Comparison of ENCODE assay signal across 10 mouse cellular contexts in the genomic region with DNA sequence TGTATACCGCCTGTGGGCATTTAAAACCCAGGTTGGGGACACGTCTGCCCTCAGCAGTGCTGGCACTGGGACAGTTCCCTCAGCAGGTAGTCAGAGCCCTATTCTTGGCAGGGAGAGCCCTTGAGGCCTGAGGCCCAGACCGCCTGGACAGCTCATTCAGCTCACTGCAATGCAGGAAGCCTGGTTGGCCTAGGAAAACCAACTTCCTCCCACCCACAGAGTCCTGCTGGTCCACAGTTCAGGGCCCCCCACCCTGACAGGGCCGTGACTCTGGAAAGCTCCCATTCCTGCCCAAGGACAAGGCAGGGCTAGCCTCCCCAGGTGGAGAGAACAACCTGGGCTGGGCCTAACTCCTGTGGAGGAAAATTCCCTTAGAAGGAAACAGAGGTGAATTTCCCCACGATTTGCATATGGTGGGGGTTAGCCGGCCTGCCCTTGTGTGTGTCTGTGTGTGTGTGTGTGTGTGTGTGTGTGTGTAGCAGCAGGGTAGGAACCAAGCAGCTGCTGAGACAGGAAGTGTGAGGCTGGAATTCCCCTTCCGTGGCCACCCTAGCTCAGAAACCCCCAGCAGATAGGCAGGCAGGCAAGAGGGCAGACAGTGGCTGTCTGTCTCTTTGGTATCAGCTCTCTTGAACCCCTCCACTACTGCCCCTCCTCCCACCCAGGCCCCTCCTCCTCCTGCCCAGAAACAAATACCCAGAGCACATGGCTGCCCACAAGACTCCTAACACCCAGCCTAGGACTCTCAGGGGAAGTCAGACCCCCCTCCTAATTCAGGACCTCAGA. TPM values are rescaled to one million over a fixed set of nuclear protein-coding genes. Genes with fewer than 3 reads are reported as not detected.
DNase-seq lines count a peak whose midpoint lies in the region; ATAC-seq lines count a peak whose summit lies in the region.
"Had no signal": no experiment of that assay in that cellular context is flagged by ENCODE, and none has a peak within 500 bp of the region (broad histone marks: within the 10 kb centered on the region; RNA-seq: fewer than 3 reads in every experiment).

No protein-coding gene starts in this region.

- intact Hi-C loops in left cerebral cortex, postnatal 4 days (cut with DNase I): no loop called here

- H3K27me3 ChIP-seq in kidney, embryonic 15.5 days: peaks cover 19% of the 10 kb centered on the region; the same call in 1 of the 2 replicates
- peaks cover 8% of the 10 kb centered on the region; the same call in 1 of the 2 replicates for H3K27me3 ChIP-seq in hindbrain, embryonic 11.5 days (ENCODE audit: control insufficient read depth, insufficient read depth, low read length)

- H3K9me3 ChIP-seq in kidney, embryonic 15.5 days (replicated peaks): no peaks in the 10 kb centered on the region
- no peaks in the 10 kb centered on the region for H3K9me3 ChIP-seq in hindbrain, embryonic 11.5 days (ENCODE audit: control insufficient read depth, low read length)
- H3K9me3 ChIP-seq: G1E; hindbrain, embryonic 15.5 days had no signal

- no peak overlapping the region for H3K9ac ChIP-seq in kidney, embryonic 15.5 days
- no peak overlapping the region for H3K9ac ChIP-seq in hindbrain, embryonic 11.5 days (ENCODE audit: low read depth, low read length)
- H3K9ac ChIP-seq: hindbrain, embryonic 15.5 days had no signal

- DNase-seq in adrenal gland, adult 2 months: peak; percentile 62
- no peak for DNase-seq in adrenal gland, adult 18-20 months (ENCODE audit: low spot score in 2 of 2)
- DNase-seq in adrenal gland, postnatal 36 days: peak; percentile 49 to 52
- peak; percentile 90 for DNase-seq in naive thymus-derived CD4-positive, alpha-beta T cell, adult 2 months (ENCODE audit: low read depth)
- DNase-seq in left cerebral cortex, postnatal 4 days: no peak
- DNase-seq in hindbrain, embryonic 11.5 days (ENCODE audit: low spot score): no peak
- DNase-seq in cerebellum, postnatal 14 days: no peak

- H3K27ac ChIP-seq in kidney, embryonic 15.5 days: 0 out of 2 replicates have a peak overlapping the region, but pooled peaks have one; percentile 48
- no peak overlapping the region for H3K27ac ChIP-seq in hindbrain, embryonic 11.5 days (ENCODE audit: low read depth, low read length)
- H3K27ac ChIP-seq: hindbrain, embryonic 15.5 days had no signal

- 53% methylated on average over 7 of the region's 7 CpGs for whole genome bisulfite sequencing in kidney, embryonic 15.5 days
- WGBS in hindbrain, embryonic 11.5 days: 51% methylated on average over 7 of the region's 7 CpGs

- H3K4me2 ChIP-seq in kidney, embryonic 15.5 days: no peak overlapping the region
- H3K4me2 ChIP-seq in hindbrain, embryonic 11.5 days (replicated peaks; ENCODE audit: low read depth, low read length): no peak overlapping the region
- H3K4me2 ChIP-seq: hindbrain, embryonic 15.5 days had no signal

- ATAC-seq in kidney, embryonic 15.5 days (replicated peaks; ENCODE audit: low FRiP score): no peak
- ATAC-seq in hindbrain, embryonic 11.5 days (ENCODE audit: low FRiP score): no peak

- peaks cover 7% of the 10 kb centered on the region; the same call in 1 of the 2 replicates for H3K36me3 ChIP-seq in kidney, embryonic 15.5 days
- no peaks in the 10 kb centered on the region for H3K36me3 ChIP-seq in hindbrain, embryonic 11.5 days (ENCODE audit: control insufficient read depth, insufficient read depth, low read length)
- H3K36me3 ChIP-seq: hindbrain, embryonic 15.5 days had no signal

- peaks cover 53% of the 10 kb centered on the region for H3K4me1 ChIP-seq in kidney, embryonic 15.5 days
- peaks cover 9% of the 10 kb centered on the region for H3K4me1 ChIP-seq in hindbrain, embryonic 11.5 days (replicated peaks; ENCODE audit: control insufficient read depth, insufficient read depth, low read length)

- H3K4me3 ChIP-seq in kidney, embryonic 15.5 days (replicated peaks): no peak overlapping the region
- H3K4me3 ChIP-seq in hindbrain, embryonic 11.5 days (ENCODE audit: low read depth, low read length): no peak overlapping the region
- H3K4me3 ChIP-seq: hindbrain, embryonic 15.5 days had no signal

RNA-seq across cellular contexts. Expression of gene Zc3h12a, which starts 3.0 kb away (rescaled TPM):
- 1 to 10 TPM; 6.0 to 7.0 TPM for total RNA-seq in adrenal gland, adult 2 months (2021)
- 7.8 and 8.9 TPM in 2 replicates for polyA plus RNA-seq in adrenal gland, adult 2 months (2012; rRNA removed)
- total RNA-seq in adrenal gland, adult 18-20 months (2021): 1 to 10 TPM; 4.1 to 6.5 TPM
- total RNA-seq in adrenal gland, postnatal 36 days (2021): 1 to 10 TPM; 5.8 to 7.6 TPM
- polyA plus RNA-seq in kidney, embryonic 15.5 days (2015; fragmentation: Nextera tagmentation; extraction: Ambion mirVana): 0.33 and 0.44 TPM in 2 replicates
- under 1 TPM; 0.58 to 0.60 TPM for total RNA-seq in left cerebral cortex, postnatal 4 days (2021)
- polyA plus RNA-seq in hindbrain, embryonic 11.5 days (2014; fragmentation: Nextera tagmentation; extraction: Ambion mirVana): 0.29 and 0.78 TPM in 2 replicates

RNA-seq across cellular contexts. Expression of gene Meaf6, which starts 39.7 kb away (rescaled TPM):
- 10 to 100 TPM; 29.9 to 30.6 TPM for total RNA-seq in adrenal gland, adult 2 months (2021)
- 4.3 and 6.4 TPM in 2 replicates for polyA plus RNA-seq in adrenal gland, adult 2 months (2012; rRNA removed)
- 10 to 100 TPM; 24.0 to 29.2 TPM for total RNA-seq in adrenal gland, adult 18-20 months (2021)
- total RNA-seq in adrenal gland, postnatal 36 days (2021): 10 to 100 TPM; 30.3 to 36.2 TPM
- polyA plus RNA-seq in kidney, embryonic 15.5 days (2015; fragmentation: Nextera tagmentation; extraction: Ambion mirVana): 64.1 and 67.8 TPM in 2 replicates
- 100 to 1,000 TPM; 150 to 165 TPM for total RNA-seq in left cerebral cortex, postnatal 4 days (2021)
- 122 and 131 TPM in 2 replicates for polyA plus RNA-seq in hindbrain, embryonic 11.5 days (2014; fragmentation: Nextera tagmentation; extraction: Ambion mirVana)

RNA-seq across cellular contexts. Expression of gene Snip1, which starts 58.1 kb away (rescaled TPM):
- total RNA-seq in adrenal gland, adult 2 months (2021): 10 to 100 TPM; 18.3 to 19.3 TPM
- polyA plus RNA-seq in adrenal gland, adult 2 months (2012; rRNA removed): 6.1 TPM in 2 replicates
- total RNA-seq in adrenal gland, adult 18-20 months (2021): 10 to 100 TPM; 16.9 to 20.7 TPM
- total RNA-seq in adrenal gland, postnatal 36 days (2021): 10 to 100 TPM; 18.3 to 20.0 TPM
- polyA plus RNA-seq in kidney, embryonic 15.5 days (2015; fragmentation: Nextera tagmentation; extraction: Ambion mirVana): 29.0 and 31.0 TPM in 2 replicates
- total RNA-seq in left cerebral cortex, postnatal 4 days (2021): 10 to 100 TPM; 16.6 to 17.4 TPM
- 37.7 and 37.9 TPM in 2 replicates for polyA plus RNA-seq in hindbrain, embryonic 11.5 days (2014; fragmentation: Nextera tagmentation; extraction: Ambion mirVana)

RNA-seq across cellular contexts. Expression of gene Dnali1, which starts 59.1 kb away (rescaled TPM):
- total RNA-seq in adrenal gland, adult 2 months (2021): not detected
- 0.06 TPM in 1 of 2 replicates, not detected in the other for polyA plus RNA-seq in adrenal gland, adult 2 months (2012; rRNA removed)
- not detected for total RNA-seq in adrenal gland, adult 18-20 months (2021)
- not detected for total RNA-seq in adrenal gland, postnatal 36 days (2021)
- polyA plus RNA-seq in kidney, embryonic 15.5 days (2015; fragmentation: Nextera tagmentation; extraction: Ambion mirVana): not detected in 2 replicates
- under 1 TPM; 0.80 to 0.91 TPM for total RNA-seq in left cerebral cortex, postnatal 4 days (2021)
- 0.64 and 0.91 TPM in 2 replicates for polyA plus RNA-seq in hindbrain, embryonic 11.5 days (2014; fragmentation: Nextera tagmentation; extraction: Ambion mirVana)

Comparison
In these comparisons a context has a peak if more than half of its experiments do, and no peak if none do; other contexts are left out.
1. DNase-seq: peak in adrenal gland, adult 2 months (single experiment), adrenal gland, postnatal 36 days (2 of 2) and naive thymus-derived CD4-positive, alpha-beta T cell, adult 2 months (single experiment); none in adrenal gland, adult 18-20 months (0 of 2), left cerebral cortex, postnatal 4 days (single experiment), hindbrain, embryonic 11.5 days (single experiment) and cerebellum, postnatal 14 days (0 of 2).
2. RNA of gene Meaf6, which starts 39.7 kb away (total RNA-seq): 150 to 165 TPM in left cerebral cortex, postnatal 4 days; 30.3 to 36.2 TPM in adrenal gland, postnatal 36 days, 29.9 to 30.6 TPM in adrenal gland, adult 2 months and 24.0 to 29.2 TPM in adrenal gland, adult 18-20 months; every median in the first group is over 4 times any median in the second.